Mouse (Mus musculus) heart, adult 2 months (tissue): ENCODE measurements at regions not wholly inside any gene's neighbourhood (a gene's known extent, or its start where the extent isn't known, plus 50 kb on each side); places are given as distances from the start of the nearest gene placed in this dataset.

Experiments used
- DNase-seq, 2 experiments: peaks; one replicate each; pipeline ENCODE4 v3.0.0; 2021
- H3K27ac ChIP-seq: fragments of 200-600 bp; 2 replicates; pipeline ENCODE4 v1.8.1; 2022
- H3K27me3 ChIP-seq: fragments of 200-500 bp; 2 replicates; pipeline ENCODE4 v1.6.1; 2012; ENCODE audit warnings: mild to moderate bottlenecking, low read length, inconsistent platforms, mixed read lengths; ENCODE audit not compliant: control insufficient read depth, insufficient read depth
- H3K36me3 ChIP-seq: fragments of 200-500 bp; 2 replicates; pipeline ENCODE4 v1.6.1; 2012; ENCODE audit warnings: low read length, inconsistent platforms; ENCODE audit not compliant: control insufficient read depth, insufficient read depth
- H3K4me1 ChIP-seq: fragments of 200-500 bp; 2 replicates; pipeline ENCODE4 v1.6.1; 2011; ENCODE audit warnings: low read length; ENCODE audit not compliant: control insufficient read depth, insufficient read depth
- H3K4me3 ChIP-seq: fragments of 200-600 bp; 2 replicates; pipeline ENCODE4 v1.8.1; 2022
- H3K79me2 ChIP-seq: fragments of 200-500 bp; replicated peaks from 2 replicates; pipeline ENCODE4 v1.6.1; 2012; ENCODE audit warnings: mild to moderate bottlenecking, inconsistent platforms, low read length, moderate library complexity, mixed read lengths; ENCODE audit not compliant: control insufficient read depth, insufficient read depth
- H3K9ac ChIP-seq: fragments of 200-500 bp; 2 replicates; pipeline ENCODE4 v1.6.1; 2012; ENCODE audit warnings: low read depth, mild to moderate bottlenecking, control low read depth, inconsistent platforms, low read length, mixed read lengths
- CTCF ChIP-seq: fragments of 200-600 bp; IDR thresholded peaks from 2 replicates; pipeline ENCODE4 v1.8.1; 2022; ENCODE audit warnings: antibody characterized with exemption, mild to moderate bottlenecking, moderate library complexity
- EP300 ChIP-seq: fragments of 200-500 bp; IDR thresholded peaks from 2 replicates; pipeline ENCODE4 v1.6.1; 2011; ENCODE audit warnings: low read depth, low read length, control low read depth; ENCODE audit not compliant: insufficient read depth
- POLR2A ChIP-seq: fragments of 200-500 bp; IDR thresholded peaks from 2 replicates; pipeline ENCODE4 v1.6.1; 2011; ENCODE audit warnings: mild to moderate bottlenecking, low read depth, low read length, control low read depth; ENCODE audit not compliant: insufficient read depth
- WGBS: fragments of 180-500 bp; shearing (Covaris S2); methylation state at CpG from one replicate; pipeline ENCODE4 v1.1.7; 2018; 5-methylcytosine and 5-hydroxymethylcytosine counted together
- intact Hi-C: fragments of 180-260 bp; cut with DNase I; formaldehyde crosslinking; loops from one replicate; pipeline ENCODE4 v1.15.1; 2025

DNA sequence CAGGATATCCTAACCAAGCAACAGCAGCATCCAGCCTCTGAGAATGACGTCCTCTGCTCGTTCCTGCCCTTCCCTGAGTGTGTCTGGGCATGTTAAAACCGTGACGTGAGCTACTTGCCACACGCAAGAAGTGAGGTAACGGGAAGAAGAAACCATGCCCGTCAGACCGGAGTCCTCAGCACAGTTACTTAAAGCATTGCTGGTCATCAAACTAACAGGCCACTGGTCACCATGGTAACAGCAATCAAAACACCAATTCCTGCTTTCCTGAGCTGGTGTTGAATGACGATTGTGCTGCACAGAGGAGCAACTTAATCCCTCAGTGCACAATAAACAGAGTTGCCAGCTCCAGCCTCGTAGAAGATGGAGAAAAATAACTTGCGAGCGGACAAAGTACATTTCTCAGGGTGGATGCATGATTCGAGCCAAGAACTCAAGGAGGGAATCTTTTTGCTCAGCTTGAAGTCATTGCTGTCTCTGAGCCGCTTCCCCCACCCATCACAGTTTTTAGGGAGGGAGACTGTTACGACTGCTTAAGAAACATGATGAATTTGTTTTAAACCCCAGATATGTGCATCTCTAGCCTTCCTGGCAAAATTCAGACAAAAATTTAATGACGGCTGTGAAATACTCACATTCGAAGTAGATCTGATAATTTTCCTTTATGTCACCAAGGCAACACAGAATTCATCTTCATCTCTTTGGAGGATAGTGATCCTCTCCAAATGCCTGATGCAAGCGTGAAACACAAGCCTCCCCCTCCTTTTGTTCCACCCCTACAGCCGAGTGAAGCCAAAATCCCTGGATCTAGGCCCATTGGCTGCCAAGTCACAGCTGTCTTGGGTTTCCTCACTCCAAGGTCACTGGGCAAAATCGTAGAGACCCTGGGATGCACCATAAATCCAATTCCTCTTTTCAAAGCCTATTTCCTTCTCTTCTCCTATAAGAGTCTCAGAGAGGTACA is 95.6 kb upstream of the Gm26657 start:
- H3K4me3 ChIP-seq: no peak overlapping the region
- no peaks in the 10 kb centered on the region for H3K36me3 ChIP-seq
- intact Hi-C loops: no loop called here
- TF ChIP-seq EP300 (no peak), CTCF (no peak), POLR2A (no peak)
- no peaks in the 10 kb centered on the region for H3K4me1 ChIP-seq
- no peak overlapping the region for H3K27ac ChIP-seq
- whole genome bisulfite sequencing: 35% methylated on average over 20 of the region's 20 CpGs
- no peak overlapping the region for H3K9ac ChIP-seq
- no peaks in the 10 kb centered on the region for H3K27me3 ChIP-seq
- DNase-seq: peak; percentile 22
- H3K79me2 ChIP-seq: no peaks in the 10 kb centered on the region

- Histone ChIP-seq H3K4me1 (no peaks in the 10 kb centered on the region), H3K27me3 (no peaks in the 10 kb centered on the region), H3K4me3 (no peak overlapping the region), H3K9ac (no peak overlapping the region), H3K36me3 (no peaks in the 10 kb centered on the region), H3K27ac (no peak overlapping the region), H3K79me2 (no peaks in the 10 kb centered on the region)
- TF ChIP-seq CTCF: no peak
- TF ChIP-seq EP300: no peak
- no peak for TF ChIP-seq POLR2A
- 63% methylated on average over 1 of the region's 1 CpGs for WGBS
- intact Hi-C loops: no loop called here
- DNase-seq: no peak
These were observed 96.4 kb upstream of the Gm26657 start for GRCm38 (mm10) chr4:56643491-56643890.

- no peak for DNase-seq
- intact Hi-C loops: no loop called here
- WGBS: 63% methylated on average over 4 of the region's 4 CpGs
These were observed 100.2 kb upstream of the Gm26657 start for GRCm38 (mm10) chr4:56639709-56640108.

GRCm38 (mm10) chr4:56638704-56639478 is 101.0 kb upstream of the Gm26657 start:
- H3K4me3 ChIP-seq: no peak overlapping the region
- H3K9ac ChIP-seq: no peak overlapping the region
- WGBS: 55% methylated on average over 14 of the region's 14 CpGs
- DNase-seq: no peak
- TF ChIP-seq EP300: no peak
- no peak for TF ChIP-seq CTCF
- TF ChIP-seq POLR2A: no peak
- H3K27ac ChIP-seq: no peak overlapping the region
- H3K4me1 ChIP-seq: no peaks in the 10 kb centered on the region
- no peaks in the 10 kb centered on the region for H3K27me3 ChIP-seq
- no peaks in the 10 kb centered on the region for H3K36me3 ChIP-seq
- H3K79me2 ChIP-seq: no peaks in the 10 kb centered on the region
- intact Hi-C loops: no loop called here

More at GRCm38 (mm10) chr4:56639709-56640108, 100.2 kb upstream of the Gm26657 start:
- Histone ChIP-seq H3K79me2 (no peaks in the 10 kb centered on the region), H3K27me3 (no peaks in the 10 kb centered on the region), H3K27ac (no peak overlapping the region), H3K4me1 (no peaks in the 10 kb centered on the region), H3K36me3 (no peaks in the 10 kb centered on the region), H3K9ac (no peak overlapping the region), H3K4me3 (no peak overlapping the region)
- TF ChIP-seq EP300: no peak
- TF ChIP-seq CTCF: no peak
- no peak for TF ChIP-seq POLR2A

GRCm38 (mm10) chr4:56636265-56636664 is 103.6 kb upstream of the Gm26657 start:
- WGBS: 63% methylated on average over 1 of the region's 1 CpGs
- intact Hi-C loops: no loop called here
- no peaks in the 10 kb centered on the region for H3K79me2 ChIP-seq
- no peak overlapping the region for H3K9ac ChIP-seq
- TF ChIP-seq CTCF: no peak
- no peak for TF ChIP-seq POLR2A
- no peak for TF ChIP-seq EP300
- no peaks in the 10 kb centered on the region for H3K36me3 ChIP-seq
- H3K4me1 ChIP-seq: no peaks in the 10 kb centered on the region
- no peak overlapping the region for H3K27ac ChIP-seq
- no peak for DNase-seq
- no peaks in the 10 kb centered on the region for H3K27me3 ChIP-seq
- no peak overlapping the region for H3K4me3 ChIP-seq

DNA sequence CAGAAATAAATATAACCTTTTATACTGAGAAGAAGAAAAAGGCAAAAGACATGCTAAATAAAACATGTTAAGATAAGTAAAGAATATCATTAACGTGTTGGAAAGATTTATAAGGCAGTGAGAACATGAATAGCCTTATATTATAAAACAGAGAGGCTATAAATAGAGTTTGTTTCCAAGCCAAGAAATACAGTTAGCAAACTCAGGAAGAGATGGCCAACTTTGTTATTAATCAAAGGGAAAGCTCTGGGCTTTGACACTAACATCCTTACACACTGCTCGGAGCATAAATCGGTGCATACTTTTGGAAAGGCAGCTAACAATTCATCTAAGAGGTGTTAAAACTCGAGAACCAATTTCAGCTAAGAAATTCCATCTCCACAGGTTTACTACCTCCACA is 106.3 kb upstream of the Gm26657 start:
- no peaks in the 10 kb centered on the region for H3K36me3 ChIP-seq

More for the DNA sequence above, 106.3 kb upstream of the Gm26657 start:
- 12% methylated on average over 4 of the region's 4 CpGs for WGBS
- TF ChIP-seq CTCF (no peak), EP300 (no peak)
- no peak overlapping the region for H3K27ac ChIP-seq
- DNase-seq: no peak
- H3K4me3 ChIP-seq: no peak overlapping the region
- H3K9ac ChIP-seq: no peak overlapping the region
- H3K4me1 ChIP-seq: no peaks in the 10 kb centered on the region
- no peaks in the 10 kb centered on the region for H3K79me2 ChIP-seq
- intact Hi-C loops: no loop called here
- H3K27me3 ChIP-seq: no peaks in the 10 kb centered on the region
